Mouse (Mus musculus) frontal cortex, postnatal 36 days (tissue): ENCODE results near the gene Gm42906.
A peak's percentile ranks its signal among the peaks of the same experiment; 100 is the strongest.

Experiments
- DNase-seq, 2 experiments: peaks; one replicate each; pipeline ENCODE4 v3.0.0; 2022; ENCODE audit warnings: low spot score in 2 of 2

Gene Gm42906

GRCm38 (mm10) chr5:151233400-151234031 lies 194.4 kb downstream of the Gm42906 start, which contains the start of gene Stard13:
Stard13 (minus strand) TSS chr5:151233836.
- peak; percentile 24 to 26 for DNase-seq

GRCm38 (mm10) chr5:151232576-151233299 lies 195.2 kb downstream of the Gm42906 start:
- DNase-seq: no peak

- no peak for DNase-seq
Observed at GRCm38 (mm10) chr5:151231861-151232260, 196.1 kb downstream of the Gm42906 start.

- peak in 1 of 2 experiments; percentile 28 for DNase-seq
Observed at GRCm38 (mm10) chr5:151231411-151231810, 196.6 kb downstream of the Gm42906 start.

- DNase-seq: no peak
Observed at GRCm38 (mm10) chr5:151230427-151230826, 197.5 kb downstream of the Gm42906 start.

- DNase-seq: no peak
Observed at GRCm38 (mm10) chr5:151228367-151229005, 199.5 kb downstream of the Gm42906 start.

- no peak for DNase-seq
Observed at GRCm38 (mm10) chr5:151223696-151224366, 204.1 kb downstream of the Gm42906 start.

GRCm38 (mm10) chr5:151222791-151223190 lies 205.2 kb downstream of the Gm42906 start:
- DNase-seq: no peak

GRCm38 (mm10) chr5:151218689-151219115 lies 209.3 kb downstream of the Gm42906 start:
- DNase-seq: no peak

GRCm38 (mm10) chr5:151213097-151213496 lies 214.9 kb downstream of the Gm42906 start:
- no peak for DNase-seq

GRCm38 (mm10) chr5:151210869-151211268 lies 217.1 kb downstream of the Gm42906 start:
- DNase-seq: no peak

GRCm38 (mm10) chr5:151210060-151210459 lies 217.9 kb downstream of the Gm42906 start:
- DNase-seq: no peak

- DNase-seq: no peak
Observed at GRCm38 (mm10) chr5:151205017-151205416, 222.9 kb downstream of the Gm42906 start.

GRCm38 (mm10) chr5:151202925-151203324 lies 225.0 kb downstream of the Gm42906 start:
- DNase-seq: no peak

GRCm38 (mm10) chr5:151201220-151201619 lies 226.7 kb downstream of the Gm42906 start:
- DNase-seq: no peak

GRCm38 (mm10) chr5:151199235-151199634 lies 228.7 kb downstream of the Gm42906 start:
- no peak for DNase-seq

- DNase-seq: no peak
Observed at GRCm38 (mm10) chr5:151196603-151197272, 231.2 kb downstream of the Gm42906 start.

- DNase-seq: no peak
Observed at GRCm38 (mm10) chr5:151193885-151194520, 234.0 kb downstream of the Gm42906 start.

- DNase-seq: no peak
Observed at GRCm38 (mm10) chr5:151192266-151192665, 235.7 kb downstream of the Gm42906 start.

- DNase-seq: no peak
Observed at GRCm38 (mm10) chr5:151190764-151191163, 237.2 kb downstream of the Gm42906 start.

GRCm38 (mm10) chr5:151189789-151190378 lies 238.1 kb downstream of the Gm42906 start:
- DNase-seq: peak; percentile 34 to 44
